Mouse (Mus musculus) small intestine, adult 2 months (tissue): ENCODE measurements around the gene Zbtb7b. TPM values are rescaled to one million over a fixed set of nuclear protein-coding genes. Genes with fewer than 3 reads are reported as not detected.

ENCODE experiments used
- H3K27ac ChIP-seq: fragments of 200-500 bp; 2 replicates; pipeline ENCODE4 v1.5.1; 2012; ENCODE audit warnings: low read depth, low read length, control low read depth, inconsistent platforms; ENCODE audit not compliant: insufficient read depth
- H3K27me3 ChIP-seq: fragments of 200-500 bp; 2 replicates; pipeline ENCODE4 v1.6.1; 2012; ENCODE audit warnings: mild to moderate bottlenecking, moderate library complexity, low read length, inconsistent platforms; ENCODE audit not compliant: control insufficient read depth, insufficient read depth
- H3K36me3 ChIP-seq: fragments of 200-500 bp; 2 replicates; pipeline ENCODE4 v1.6.1; 2012; ENCODE audit warnings: mild to moderate bottlenecking, low read length, control low read depth, inconsistent platforms; ENCODE audit not compliant: control insufficient read depth, insufficient read depth
- H3K4me1 ChIP-seq: fragments of 200-500 bp; 2 replicates; pipeline ENCODE4 v1.6.1; 2012; ENCODE audit warnings: low read length, inconsistent platforms, mixed read lengths; ENCODE audit not compliant: control insufficient read depth, insufficient read depth, insufficient read length
- H3K4me3 ChIP-seq: fragments of 200-500 bp; 2 replicates; pipeline ENCODE4 v1.5.1; 2012; ENCODE audit warnings: low read depth, mild to moderate bottlenecking, control low read depth, inconsistent platforms, low read length, moderate library complexity
- CTCF ChIP-seq: fragments of 200-500 bp; IDR thresholded peaks from 2 replicates; pipeline ENCODE4 v1.5.1; 2012; ENCODE audit warnings: low read depth, mild to moderate bottlenecking, control low read depth, inconsistent platforms, low read length, moderate library complexity, mixed read lengths; ENCODE audit not compliant: insufficient replicate concordance, insufficient read length; ENCODE audit errors: extremely low read depth
- POLR2A ChIP-seq: fragments of 200-500 bp; IDR thresholded peaks from 2 replicates; pipeline ENCODE4 v1.6.1; 2012; ENCODE audit warnings: low read depth, mild to moderate bottlenecking, control low read depth, inconsistent platforms, low read length, moderate library complexity
- WGBS: fragments of 180-500 bp; shearing (Covaris S2); methylation state at CpG from one replicate; pipeline ENCODE4 v1.1.7; 2018; 5-methylcytosine and 5-hydroxymethylcytosine counted together
- polyA plus RNA-seq: library from polyadenylated mRNA; depleted of rRNA; stranded (reverse); fragments of >200 nt; gene quantifications from 2 replicates; pipeline ENCODE4 v1.2.3, GENCODE M21; 2012; rRNA removed

The Zbtb7b gene
- polyA plus RNA-seq, 1 experiment = 262 TPM

DNA sequence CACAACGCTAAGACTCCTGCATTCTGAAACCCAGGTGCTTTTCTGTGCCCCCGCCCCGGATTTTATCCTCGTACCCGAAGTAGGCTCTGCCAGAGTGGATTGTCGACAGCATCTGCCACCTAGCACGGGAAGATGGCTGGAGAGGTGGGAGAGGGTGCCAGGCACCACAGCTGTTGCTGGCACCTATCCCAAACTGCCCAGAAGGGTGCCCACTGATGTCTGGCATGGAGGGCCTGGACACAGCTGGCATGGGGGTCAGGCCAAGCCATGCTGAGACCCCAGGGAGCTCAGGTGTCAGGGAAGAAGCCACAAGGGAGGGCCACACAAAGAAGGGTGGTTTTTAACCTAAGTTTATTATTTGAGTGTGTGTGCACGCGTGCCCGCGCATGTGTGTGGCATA lies 61.5 kb downstream of the Zbtb7b start:
- Histone ChIP-seq H3K27me3 (no peaks in the 10 kb centered on the region), H3K36me3 (peaks cover 5% of the 10 kb centered on the region; the same call in 1 of the 2 replicates), H3K4me3 (no peak overlapping the region), H3K27ac (no peak overlapping the region), H3K4me1 (peaks cover 28% of the 10 kb centered on the region)
- WGBS = 32% methylated on average over 11 of the region's 11 CpGs
- TF ChIP-seq CTCF (no peak), POLR2A (no peak)

DNA sequence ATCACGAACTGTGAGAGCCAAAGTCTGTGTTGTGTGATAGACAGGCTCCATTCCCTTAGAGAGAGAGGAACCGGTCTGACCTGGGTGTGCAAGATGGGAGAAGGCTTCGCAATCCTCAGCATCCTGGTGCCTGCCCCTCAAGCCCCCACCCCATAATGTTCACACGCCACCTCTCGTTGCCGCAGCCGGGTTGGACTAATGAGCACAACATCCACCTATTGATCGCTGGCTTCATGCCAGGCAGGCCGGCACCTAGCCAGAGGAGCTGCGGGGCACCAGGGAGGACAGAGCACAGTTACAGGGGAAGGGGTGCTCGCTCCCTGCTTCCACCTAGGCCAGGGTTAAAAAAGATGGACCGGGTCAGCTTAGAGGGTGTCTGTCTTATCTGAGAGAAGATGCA lies 62.1 kb downstream of the Zbtb7b start:
- peaks cover 5% of the 10 kb centered on the region; the same call in 1 of the 2 replicates for H3K36me3 ChIP-seq
- 28% methylated on average over 12 of the region's 12 CpGs for WGBS

DNA sequence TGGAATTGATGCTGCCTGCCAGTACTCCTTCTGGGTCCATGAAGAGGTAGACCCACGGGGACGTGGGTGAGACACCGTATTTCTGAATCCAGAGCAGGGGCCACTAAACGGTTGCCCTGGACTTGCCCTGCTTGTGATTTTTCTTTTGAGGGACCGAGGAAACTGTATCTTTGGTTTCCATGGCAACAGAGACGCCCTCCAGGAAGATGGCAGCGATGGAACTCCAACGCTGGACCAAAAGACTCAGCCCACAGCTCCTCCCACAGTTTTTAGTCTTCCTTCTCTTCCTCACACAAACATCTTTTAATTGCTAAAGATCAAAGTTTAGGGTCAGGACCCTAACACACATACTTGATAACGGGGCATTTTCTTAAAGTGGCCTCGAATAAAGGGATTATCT lies 62.6 kb downstream of the Zbtb7b start:
- peak overlapping the region; percentile 86 for H3K27ac ChIP-seq
- no peak overlapping the region for H3K4me3 ChIP-seq
- TF ChIP-seq CTCF = no peak
- no peak for TF ChIP-seq POLR2A
- peaks cover 33% of the 10 kb centered on the region for H3K4me1 ChIP-seq
- 25% methylated on average over 10 of the region's 10 CpGs for WGBS
- H3K36me3 ChIP-seq = peaks cover 5% of the 10 kb centered on the region; the same call in 1 of the 2 replicates
- no peaks in the 10 kb centered on the region for H3K27me3 ChIP-seq

More for the DNA sequence above, 62.1 kb downstream of the Zbtb7b start:
- TF ChIP-seq POLR2A (no peak), CTCF (no peak)
- peak overlapping the region; percentile 86 for H3K27ac ChIP-seq
- no peaks in the 10 kb centered on the region for H3K27me3 ChIP-seq
- peaks cover 31% of the 10 kb centered on the region for H3K4me1 ChIP-seq
- peak overlapping the region; percentile 13; the same call in 1 of the 2 replicates for H3K4me3 ChIP-seq

DNA sequence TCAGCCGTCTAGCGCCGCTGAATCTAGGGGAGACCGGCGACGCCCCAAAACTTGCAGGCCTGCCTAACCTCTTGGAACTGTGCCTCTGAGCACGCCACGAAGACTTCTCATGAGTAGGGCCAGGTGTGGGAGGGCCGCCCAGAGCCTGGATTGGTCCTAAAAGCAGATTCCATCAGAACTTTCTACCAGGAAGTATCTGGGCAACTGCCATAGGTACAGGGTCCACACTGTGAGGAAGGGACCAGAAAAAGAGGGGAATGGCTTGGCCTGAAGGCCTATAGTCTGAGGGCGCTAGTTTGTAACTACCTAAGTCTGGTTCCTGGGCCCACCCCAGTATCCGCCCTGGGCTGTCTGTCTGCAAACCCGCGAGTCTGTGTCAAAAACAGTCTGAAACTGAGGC lies 63.0 kb downstream of the Zbtb7b start:
- TF ChIP-seq CTCF (no peak), POLR2A (no peak)
- Histone ChIP-seq H3K36me3 (peaks cover 5% of the 10 kb centered on the region; the same call in 1 of the 2 replicates), H3K4me1 (peaks cover 33% of the 10 kb centered on the region), H3K4me3 (no peak overlapping the region), H3K27me3 (no peaks in the 10 kb centered on the region), H3K27ac (peak overlapping the region; percentile 86)
- 24% methylated on average over 13 of the region's 13 CpGs for WGBS

DNA sequence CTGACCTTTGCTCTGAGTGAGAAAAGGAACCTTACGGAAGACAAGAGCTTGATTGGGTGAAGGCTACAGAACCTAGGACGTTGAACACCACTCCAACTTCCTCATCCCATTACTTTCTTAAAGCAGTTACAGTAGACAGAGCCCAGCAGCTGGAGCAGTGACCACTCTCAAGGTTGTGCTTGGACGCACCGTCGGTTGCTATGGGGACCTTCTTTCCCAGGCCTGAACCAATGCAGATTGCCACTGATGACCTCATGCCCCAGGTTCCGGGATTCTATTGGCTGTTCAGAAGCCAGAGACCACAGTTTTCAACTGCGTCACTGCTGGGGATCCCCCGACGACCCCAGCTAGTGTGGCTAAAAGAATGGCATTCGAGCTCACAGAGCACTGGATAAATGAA lies 63.6 kb downstream of the Zbtb7b start:
- Histone ChIP-seq H3K27ac (peak overlapping the region; percentile 86), H3K36me3 (peaks cover 5% of the 10 kb centered on the region; the same call in 1 of the 2 replicates), H3K4me3 (no peak overlapping the region), H3K4me1 (peaks cover 33% of the 10 kb centered on the region), H3K27me3 (no peaks in the 10 kb centered on the region)
- 10% methylated on average over 10 of the region's 10 CpGs for WGBS
- no peak for TF ChIP-seq CTCF
- no peak for TF ChIP-seq POLR2A

DNA sequence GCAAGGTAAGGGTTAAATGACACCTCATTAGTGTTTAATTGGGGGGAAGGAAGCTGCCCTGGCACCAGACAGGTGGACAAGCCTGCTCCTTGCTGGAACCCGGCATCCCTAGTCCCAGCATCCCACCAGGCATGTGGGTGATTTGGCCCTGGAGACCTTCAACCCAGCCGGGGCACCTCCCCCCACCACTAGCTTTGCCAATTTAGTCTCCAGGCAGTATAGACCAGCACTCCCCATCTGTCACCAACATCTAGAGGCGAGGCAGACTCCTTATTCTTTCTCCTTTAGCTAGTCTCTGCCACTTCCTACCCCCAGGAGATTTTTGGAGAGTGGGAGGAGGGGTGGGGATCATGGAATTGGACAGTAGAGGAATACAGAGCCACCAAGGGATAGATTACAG lies 64.2 kb downstream of the Zbtb7b start:
- H3K27ac ChIP-seq = no peak overlapping the region
- H3K4me1 ChIP-seq = peaks cover 33% of the 10 kb centered on the region
- TF ChIP-seq POLR2A (no peak), CTCF (no peak)
- peaks cover 5% of the 10 kb centered on the region; the same call in 1 of the 2 replicates for H3K36me3 ChIP-seq
- no peaks in the 10 kb centered on the region for H3K27me3 ChIP-seq
- WGBS = 42% methylated on average over 3 of the region's 3 CpGs
- H3K4me3 ChIP-seq = no peak overlapping the region

DNA sequence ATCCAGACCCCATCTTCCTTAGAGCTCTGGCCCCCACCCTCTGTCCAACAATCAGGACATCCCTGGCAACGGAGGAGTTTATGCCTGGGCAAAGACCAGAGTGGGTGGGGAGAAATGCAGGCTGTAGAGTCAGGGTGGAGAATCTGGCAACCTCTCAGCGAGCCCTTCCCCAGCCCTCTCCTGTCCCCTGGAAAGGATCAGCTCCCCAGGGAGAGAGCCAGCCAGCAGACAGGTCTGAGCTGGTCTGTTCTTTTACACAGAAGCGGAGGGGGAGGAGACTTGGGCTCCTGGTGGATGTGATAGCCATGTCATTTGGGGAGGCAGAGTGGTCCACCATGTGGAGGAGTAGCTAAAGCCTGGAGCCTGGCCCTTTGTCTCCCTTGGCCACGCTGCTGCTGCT lies 66.0 kb downstream of the Zbtb7b start:
- Histone ChIP-seq H3K4me1 (peaks cover 33% of the 10 kb centered on the region), H3K27me3 (no peaks in the 10 kb centered on the region), H3K36me3 (no peaks in the 10 kb centered on the region), H3K27ac (peak overlapping the region; percentile 60), H3K4me3 (no peak overlapping the region)
- 12% methylated on average over 4 of the region's 4 CpGs for WGBS
- TF ChIP-seq POLR2A = no peak
- TF ChIP-seq CTCF = no peak

Other genes with a start within 250 kb of the Zbtb7b start
- gene Hcn3, start 234.6 kb downstream of the Zbtb7b start, polyA plus RNA-seq = 0.30 and 1.3 TPM in 2 replicates
- gene Clk2, start 230.0 kb downstream of the Zbtb7b start, polyA plus RNA-seq = 20.6 and 27.7 TPM in 2 replicates
- gene Scamp3, start 217.3 kb downstream of the Zbtb7b start, polyA plus RNA-seq = 57.0 and 96.1 TPM in 2 replicates
- 14.0 and 19.4 TPM in 2 replicates for gene Fam189b, start 211.6 kb downstream of the Zbtb7b start, polyA plus RNA-seq
- 37.1 and 70.6 TPM in 2 replicates for gene Gba, start 191.8 kb downstream of the Zbtb7b start, polyA plus RNA-seq
- gene Thbs3, start 179.6 kb downstream of the Zbtb7b start, polyA plus RNA-seq = 10.5 and 16.0 TPM in 2 replicates
- 92.5 and 181 TPM in 2 replicates for gene Mtx1, start 167.7 kb downstream of the Zbtb7b start, polyA plus RNA-seq
- gene Muc1, start 165.7 kb downstream of the Zbtb7b start, polyA plus RNA-seq = 0.76 and 139 TPM in 2 replicates
- 120 and 182 TPM in 2 replicates for gene Krtcap2, start 148.8 kb downstream of the Zbtb7b start, polyA plus RNA-seq
- gene Trim46, start 148.5 kb downstream of the Zbtb7b start, polyA plus RNA-seq = 4.3 and 8.7 TPM in 2 replicates
- 357 and 440 TPM in 2 replicates for gene Dpm3, start 135.4 kb downstream of the Zbtb7b start, polyA plus RNA-seq
- gene Slc50a1, start 124.2 kb downstream of the Zbtb7b start, polyA plus RNA-seq = 81.6 and 97.3 TPM in 2 replicates
- gene Efna1, start 113.6 kb downstream of the Zbtb7b start, polyA plus RNA-seq = 46.1 and 122 TPM in 2 replicates
- gene Efna3, start 71.8 kb downstream of the Zbtb7b start, polyA plus RNA-seq = 3.9 and 7.0 TPM in 2 replicates
- gene Efna4, start 56.7 kb downstream of the Zbtb7b start, polyA plus RNA-seq = 11.6 and 20.0 TPM in 2 replicates
- 48.9 and 70.7 TPM in 2 replicates for gene Adam15, start 44.8 kb downstream of the Zbtb7b start, polyA plus RNA-seq
- gene Dcst2, start 32.8 kb downstream of the Zbtb7b start, polyA plus RNA-seq = 0.93 and 1.2 TPM in 2 replicates
- 2.0 and 9.1 TPM in 2 replicates for gene Dcst1, start 29.5 kb downstream of the Zbtb7b start, polyA plus RNA-seq
- 0.85 TPM in 1 of 2 replicates, not detected in the other for gene Lenep, start 8.0 kb upstream of the Zbtb7b start, polyA plus RNA-seq
- 22.1 and 36.1 TPM in 2 replicates for gene Flad1, start 17.1 kb upstream of the Zbtb7b start, polyA plus RNA-seq
- gene Cks1b, start 23.6 kb upstream of the Zbtb7b start, polyA plus RNA-seq = 6.2 and 13.7 TPM in 2 replicates
- gene Shc1, start 23.7 kb upstream of the Zbtb7b start, polyA plus RNA-seq = 33.6 and 63.5 TPM in 2 replicates
- gene Pygo2, start 35.4 kb upstream of the Zbtb7b start, polyA plus RNA-seq = 61.7 and 87.5 TPM in 2 replicates
- 26.8 and 36.5 TPM in 2 replicates for gene Pbxip1, start 41.9 kb upstream of the Zbtb7b start, polyA plus RNA-seq
- 9.0 and 18.3 TPM in 2 replicates for gene Pmvk, start 59.8 kb upstream of the Zbtb7b start, polyA plus RNA-seq
- 3.3 and 4.6 TPM in 2 replicates for gene Kcnn3, start 125.4 kb upstream of the Zbtb7b start, polyA plus RNA-seq